Mouse (Mus musculus): ENCODE measurements around the gene Rilp. TPM values are rescaled to one million over a fixed set of nuclear protein-coding genes. Genes with fewer than 3 reads are reported as not detected.

Gene Rilp
- polyA plus RNA-seq, 1 experiment from 2014 or later: 0.15 TPM

DNA sequence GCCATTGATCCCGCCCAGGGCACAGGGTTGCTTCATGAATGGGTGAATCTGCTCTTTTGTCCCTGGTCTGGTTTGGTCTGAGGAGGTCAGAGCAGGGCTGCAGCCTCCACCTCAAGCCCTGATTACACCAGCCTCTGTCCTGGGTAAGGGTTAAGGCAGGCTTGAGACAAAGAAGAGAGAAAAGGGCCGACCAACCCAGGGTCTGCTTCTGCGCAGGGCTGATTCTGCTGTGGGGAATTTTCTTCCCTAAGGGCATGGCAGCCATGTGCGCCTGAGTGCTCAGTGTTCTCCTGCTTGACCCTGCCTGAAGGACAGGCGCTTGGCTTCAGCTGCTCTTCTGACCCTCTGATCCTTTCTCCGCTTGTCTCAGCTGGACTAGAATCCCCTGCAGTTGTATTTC lies 47.2 kb downstream of the Rilp start:
- no peaks in the 10 kb centered on the region for H3K27me3 ChIP-seq (ENCODE audit: poor library complexity, severe bottlenecking)
- H3K4me3 ChIP-seq: no peak overlapping the region
- DNase-seq (ENCODE audit: extremely low spot score, low spot score): no peak
- 69% methylated on average over 6 of the region's 6 CpGs for WGBS
- H3K4me1 ChIP-seq: peaks cover 19% of the 10 kb centered on the region
- H3K36me3 ChIP-seq (replicated peaks): peaks cover 6% of the 10 kb centered on the region; the same call in 1 of the 2 replicates
- peak overlapping the region; percentile 56 for H3K27ac ChIP-seq
- H3K9me3 ChIP-seq: no peaks in the 10 kb centered on the region

DNA sequence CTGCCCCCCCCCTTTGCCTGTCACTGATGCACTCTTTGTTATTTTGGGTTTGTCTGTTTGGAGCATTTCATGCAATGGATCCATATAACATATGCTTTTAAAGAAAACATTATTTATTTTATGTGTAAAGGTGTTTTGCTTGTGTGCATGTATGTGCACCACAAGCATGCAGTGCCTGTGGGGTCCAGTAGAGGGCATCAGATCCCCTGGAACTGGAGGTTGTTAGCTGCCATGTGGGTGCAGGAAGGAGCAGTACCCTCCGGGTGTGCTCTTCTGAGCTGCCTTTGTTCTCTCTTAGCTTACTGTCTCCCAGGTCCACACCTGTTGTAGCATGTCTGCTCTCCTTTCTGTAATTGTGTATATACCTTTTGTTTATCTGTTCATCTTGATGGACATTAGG lies 48.2 kb downstream of the Rilp start:
- Histone ChIP-seq H3K4me3 (no peak overlapping the region), H3K27ac (no peak overlapping the region), H3K36me3 (replicated peaks) (peaks cover 6% of the 10 kb centered on the region; the same call in 1 of the 2 replicates), H3K9me3 (no peaks in the 10 kb centered on the region), H3K27me3 (ENCODE audit: poor library complexity, severe bottlenecking) (no peaks in the 10 kb centered on the region), H3K4me1 (peaks cover 10% of the 10 kb centered on the region)
- DNase-seq (ENCODE audit: extremely low spot score, low spot score): no peak
- 94% methylated on average over 1 of the region's 1 CpGs for WGBS

DNA sequence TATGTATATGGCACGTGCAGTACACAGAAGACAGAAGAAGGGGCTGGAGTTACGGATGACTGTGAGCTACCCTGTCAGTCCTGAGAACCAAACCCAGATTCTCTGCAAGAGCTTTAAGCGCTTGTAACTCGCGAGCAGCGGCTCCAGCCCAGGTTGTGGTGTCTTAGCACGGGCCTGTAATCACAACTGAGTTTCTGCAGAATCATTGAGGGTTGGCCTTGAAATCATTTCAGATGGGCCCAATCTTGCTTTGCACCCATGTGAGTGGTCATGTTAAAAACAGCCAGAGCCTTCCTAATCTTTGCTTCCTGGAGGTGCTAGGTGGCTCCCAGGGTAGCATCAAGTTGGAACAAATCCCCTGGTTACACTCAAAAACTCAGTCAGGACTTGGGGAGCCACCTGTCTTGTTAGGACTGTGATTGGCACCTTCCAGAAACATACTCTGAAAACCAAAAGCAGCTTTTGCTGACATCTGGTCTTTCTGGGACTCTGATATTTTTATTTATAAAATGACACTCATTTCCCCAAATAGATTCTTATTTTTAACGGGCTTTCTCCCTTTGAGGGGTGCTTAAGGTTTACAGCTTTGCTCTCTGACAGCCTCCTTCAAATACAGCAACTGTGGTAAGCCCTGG lies 50.1 kb downstream of the Rilp start:
- Histone ChIP-seq H3K4me1 (peaks cover 7% of the 10 kb centered on the region), H3K27ac (no peak overlapping the region), H3K4me3 (no peak overlapping the region), H3K9me3 (no peaks in the 10 kb centered on the region), H3K36me3 (replicated peaks) (peaks cover 6% of the 10 kb centered on the region; the same call in 1 of the 2 replicates), H3K27me3 (ENCODE audit: poor library complexity, severe bottlenecking) (no peaks in the 10 kb centered on the region)
- 93% methylated on average over 8 of the region's 8 CpGs for WGBS
- DNase-seq (ENCODE audit: extremely low spot score, low spot score): no peak

DNA sequence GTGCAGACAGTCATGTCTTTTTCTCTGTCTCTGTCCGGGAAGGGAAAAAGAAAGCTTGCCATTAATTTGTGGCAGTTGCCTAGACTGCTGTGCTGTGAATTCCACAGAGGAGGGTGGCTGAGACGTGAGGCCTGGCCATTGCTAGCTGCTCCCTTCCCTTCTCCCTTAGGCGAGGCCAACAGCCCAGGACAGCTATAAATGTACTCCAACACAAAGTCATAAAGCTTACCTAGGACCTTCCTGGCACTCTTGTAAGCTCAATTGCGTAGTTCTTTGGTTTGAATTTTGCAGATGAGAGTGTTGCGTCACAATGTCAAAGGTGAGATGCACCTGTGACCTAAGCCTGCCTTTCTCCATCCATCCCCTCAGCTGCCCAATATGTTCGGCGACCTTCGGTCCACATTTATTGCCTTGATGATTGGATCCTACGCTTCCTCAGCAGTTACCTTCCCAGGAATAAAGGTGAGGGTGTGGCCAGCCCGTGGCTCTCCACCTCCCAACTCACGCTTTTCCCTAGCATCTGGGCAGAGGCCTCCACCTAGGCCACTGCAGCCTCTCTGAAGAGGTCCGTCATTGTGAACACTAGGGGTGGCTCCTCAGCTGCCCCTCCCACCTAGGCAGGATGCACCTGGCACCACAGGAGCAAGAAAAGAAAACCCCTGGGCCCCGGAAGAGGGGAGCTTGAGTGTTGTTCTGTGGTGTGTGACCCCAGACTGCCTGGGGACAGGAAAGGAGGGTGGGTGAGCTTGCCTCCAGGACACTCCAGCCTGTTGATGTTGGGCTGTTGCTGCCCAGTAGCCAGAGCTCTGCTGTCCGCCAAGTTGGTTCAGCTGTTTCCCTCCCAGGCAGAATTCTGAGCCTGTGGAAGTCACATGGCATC lies 50.9 kb downstream of the Rilp start:
- Histone ChIP-seq H3K4me1 (peaks cover 7% of the 10 kb centered on the region), H3K36me3 (replicated peaks) (peaks cover 6% of the 10 kb centered on the region; the same call in 1 of the 2 replicates), H3K27me3 (ENCODE audit: poor library complexity, severe bottlenecking) (no peaks in the 10 kb centered on the region), H3K27ac (no peak overlapping the region), H3K4me3 (no peak overlapping the region), H3K9me3 (no peaks in the 10 kb centered on the region)
- DNase-seq (ENCODE audit: extremely low spot score, low spot score): no peak
- WGBS: 81% methylated on average over 14 of the region's 14 CpGs

DNA sequence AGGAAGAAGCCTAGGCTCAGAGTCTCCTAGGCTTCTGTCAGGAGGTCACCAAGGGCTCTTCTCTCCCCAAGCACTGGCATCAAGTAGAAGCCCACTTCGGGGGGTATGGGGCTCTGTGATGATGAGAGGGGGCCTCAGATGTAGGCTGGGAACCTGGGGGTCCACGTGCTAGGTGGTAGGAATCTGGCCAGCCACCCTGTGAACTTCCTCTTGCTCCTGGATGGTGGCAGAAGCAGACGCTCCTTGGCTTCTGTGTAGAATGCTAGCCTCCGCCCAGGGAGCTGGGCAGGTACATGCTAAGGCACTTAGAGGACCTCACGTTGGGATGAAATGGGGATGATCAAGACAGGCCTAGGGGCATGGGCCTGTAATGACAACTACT lies 51.5 kb downstream of the Rilp start:
- no peaks in the 10 kb centered on the region for H3K9me3 ChIP-seq
- no peak overlapping the region for H3K4me3 ChIP-seq
- no peak overlapping the region for H3K27ac ChIP-seq
- peaks cover 6% of the 10 kb centered on the region; the same call in 1 of the 2 replicates for H3K36me3 ChIP-seq (replicated peaks)
- peaks cover 7% of the 10 kb centered on the region for H3K4me1 ChIP-seq
- H3K27me3 ChIP-seq (ENCODE audit: poor library complexity, severe bottlenecking): no peaks in the 10 kb centered on the region
- 85% methylated on average over 5 of the region's 5 CpGs for WGBS
- no peak for DNase-seq (ENCODE audit: extremely low spot score, low spot score)

MicroRNA genes within 50 kb of the gene (microRNA counts, 519-probe panel; counts per million panel counts)
- microRNA mmu-miR-22: 5,714 counts per million, percentile 89 among the panel's probes with 10 or more counts

Small RNA genes lying within 50 kb of the gene (microRNA-seq; reads per million reads assigned to microRNA genes)
- gene Mir22 (2,167 reads per million, percentile 81 among the genes with 10 or more reads in this experiment), gene Mir3971 (not detected)

Other genes starting within 250 kb of the Rilp start
- gene Rpa1, start 161.8 kb upstream of the Rilp start, polyA plus RNA-seq (2016; fragmentation: Nextera tagmentation; extraction: Ambion mirVana): 194 and 213 TPM in 2 replicates
- gene Smyd4, start 161.7 kb upstream of the Rilp start, polyA plus RNA-seq (2016; fragmentation: Nextera tagmentation; extraction: Ambion mirVana): 18.5 and 20.4 TPM in 2 replicates
- gene Serpinf1, start 87.4 kb upstream of the Rilp start, polyA plus RNA-seq (2016; fragmentation: Nextera tagmentation; extraction: Ambion mirVana): 105 and 108 TPM in 2 replicates
- 0.06 TPM in 1 of 2 replicates, not detected in the other for gene Serpinf2, start 70.5 kb upstream of the Rilp start, polyA plus RNA-seq (2016; fragmentation: Nextera tagmentation; extraction: Ambion mirVana)
- 5.8 and 6.4 TPM in 2 replicates for gene Wdr81, start 55.4 kb upstream of the Rilp start, polyA plus RNA-seq (2016; fragmentation: Nextera tagmentation; extraction: Ambion mirVana)
- 8.5 and 9.7 TPM in 2 replicates for gene Tlcd2, start 48.4 kb upstream of the Rilp start, polyA plus RNA-seq (2016; fragmentation: Nextera tagmentation; extraction: Ambion mirVana)
- 77.5 and 78.7 TPM in 2 replicates for gene Prpf8, start 23.3 kb upstream of the Rilp start, polyA plus RNA-seq (2016; fragmentation: Nextera tagmentation; extraction: Ambion mirVana)
- 5.1 and 5.4 TPM in 2 replicates for gene Scarf1, start 3.4 kb downstream of the Rilp start, polyA plus RNA-seq (2016; fragmentation: Nextera tagmentation; extraction: Ambion mirVana)
- 5.5 and 6.1 TPM in 2 replicates for gene Slc43a2, start 21.6 kb downstream of the Rilp start, polyA plus RNA-seq (2016; fragmentation: Nextera tagmentation; extraction: Ambion mirVana)
- gene Pitpna, start 78.0 kb downstream of the Rilp start, polyA plus RNA-seq (2016; fragmentation: Nextera tagmentation; extraction: Ambion mirVana): 59.2 and 61.9 TPM in 2 replicates
- 14.1 and 16.0 TPM in 2 replicates for gene Inpp5k, start 120.9 kb downstream of the Rilp start, polyA plus RNA-seq (2016; fragmentation: Nextera tagmentation; extraction: Ambion mirVana)
- 16.6 and 17.6 TPM in 2 replicates for gene Myo1c, start 140.4 kb downstream of the Rilp start, polyA plus RNA-seq (2016; fragmentation: Nextera tagmentation; extraction: Ambion mirVana)
- 122 and 130 TPM in 2 replicates for gene Crk, start 169.2 kb downstream of the Rilp start, polyA plus RNA-seq (2016; fragmentation: Nextera tagmentation; extraction: Ambion mirVana)
- gene Ywhae, start 222.8 kb downstream of the Rilp start, polyA plus RNA-seq (2016; fragmentation: Nextera tagmentation; extraction: Ambion mirVana): 1,332 and 1,366 TPM in 2 replicates

Measured in forebrain, embryonic 10.5 days (tissue).